Mouse (Mus musculus): ENCODE results near the gene Vwa3b. TPM values are rescaled to one million over a fixed set of nuclear protein-coding genes. Genes with fewer than 3 reads are reported as not detected.

The Vwa3b gene
- polyA plus RNA-seq, 1 experiment from 2014 or later, result 0.50 TPM

GRCm38 (mm10) chr1:37045472-37045871, 19.1 kb downstream of the Vwa3b start:
- ATAC-seq (ENCODE audit: insufficient number of reproducible peaks, insufficient read depth, low FRiP score, low read depth), result no peak
- no peaks in the 10 kb centered on the region for H3K4me1 ChIP-seq (ENCODE audit: control insufficient read depth in 2 of 2, insufficient read depth in 2 of 2, low read length in 2 of 2)
- 69% methylated on average over 5 of the region's 5 CpGs for WGBS

GRCm38 (mm10) chr1:37049159-37049558, 22.8 kb downstream of the Vwa3b start:
- no peak overlapping the region for H3K9ac ChIP-seq (ENCODE audit: low read length)
- no peak for ATAC-seq (ENCODE audit: insufficient number of reproducible peaks, insufficient read depth, low FRiP score, low read depth)
- no peak overlapping the region for H3K4me3 ChIP-seq (ENCODE audit: control insufficient read depth in 1 of 2, insufficient read depth in 1 of 2, low read depth in 1 of 2, low read length in 2 of 2)
- H3K36me3 ChIP-seq (ENCODE audit: control insufficient read depth, insufficient read depth, low read length), result no peaks in the 10 kb centered on the region
- H3K4me2 ChIP-seq (ENCODE audit: low read length), result no peak overlapping the region
- H3K27ac ChIP-seq (replicated peaks in 1 of 2; ENCODE audit: control insufficient read depth in 1 of 2, insufficient read depth in 1 of 2, low read depth in 2 of 2, low read length in 2 of 2), result no peak overlapping the region
- H3K9me3 ChIP-seq (ENCODE audit: control insufficient read depth, low read length), result peaks cover 6% of the 10 kb centered on the region; the same call in 1 of the 2 replicates
- WGBS, result 49% methylated on average over 4 of the region's 4 CpGs
- no peaks in the 10 kb centered on the region for H3K4me1 ChIP-seq (ENCODE audit: control insufficient read depth in 2 of 2, insufficient read depth in 2 of 2, low read length in 2 of 2)
- no peaks in the 10 kb centered on the region for H3K27me3 ChIP-seq (ENCODE audit: control insufficient read depth, insufficient read depth, low read length)

More at GRCm38 (mm10) chr1:37045472-37045871, 19.1 kb downstream of the Vwa3b start:
- Histone ChIP-seq H3K4me3 (ENCODE audit: control insufficient read depth in 1 of 2, insufficient read depth in 1 of 2, low read depth in 1 of 2, low read length in 2 of 2) (no peak overlapping the region), H3K36me3 (ENCODE audit: control insufficient read depth, insufficient read depth, low read length) (no peaks in the 10 kb centered on the region), H3K27ac (replicated peaks in 1 of 2; ENCODE audit: control insufficient read depth in 1 of 2, insufficient read depth in 1 of 2, low read depth in 2 of 2, low read length in 2 of 2) (no peak overlapping the region), H3K27me3 (ENCODE audit: control insufficient read depth, insufficient read depth, low read length) (no peaks in the 10 kb centered on the region), H3K9ac (ENCODE audit: low read length) (no peak overlapping the region), H3K9me3 (ENCODE audit: control insufficient read depth, low read length) (peaks cover 6% of the 10 kb centered on the region; the same call in 1 of the 2 replicates), H3K4me2 (ENCODE audit: low read length) (no peak overlapping the region)

DNA sequence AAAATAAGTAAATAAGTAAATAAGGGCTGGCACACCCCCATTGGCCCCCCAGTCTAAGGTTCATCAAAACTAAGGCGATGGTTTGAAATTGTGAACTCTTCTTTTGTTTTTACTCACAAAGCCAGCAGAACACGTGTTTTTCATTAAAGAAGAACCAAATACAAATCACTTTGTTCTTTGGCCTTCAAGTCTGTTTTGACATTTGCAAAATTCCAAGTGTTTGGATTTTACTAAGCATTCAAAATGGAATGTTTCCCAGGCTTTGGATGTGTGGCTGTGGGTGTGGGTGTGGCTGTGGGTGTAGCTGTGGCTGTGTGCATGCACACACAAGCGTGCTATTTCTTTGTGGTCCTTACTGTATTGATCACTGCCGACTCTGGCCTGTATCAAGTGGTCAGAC, 27.3 kb downstream of the Vwa3b start:
- H3K4me1 ChIP-seq (ENCODE audit: control insufficient read depth in 2 of 2, insufficient read depth in 2 of 2, low read length in 2 of 2), result no peaks in the 10 kb centered on the region
- no peak overlapping the region for H3K27ac ChIP-seq (replicated peaks in 1 of 2; ENCODE audit: control insufficient read depth in 1 of 2, insufficient read depth in 1 of 2, low read depth in 2 of 2, low read length in 2 of 2)
- no peak overlapping the region for H3K4me3 ChIP-seq (ENCODE audit: control insufficient read depth in 1 of 2, insufficient read depth in 1 of 2, low read depth in 1 of 2, low read length in 2 of 2)
- H3K9me3 ChIP-seq (ENCODE audit: control insufficient read depth, low read length), result no peaks in the 10 kb centered on the region
- no peak overlapping the region for H3K9ac ChIP-seq (ENCODE audit: low read length)
- no peak overlapping the region for H3K4me2 ChIP-seq (ENCODE audit: low read length)
- no peak for ATAC-seq (ENCODE audit: insufficient number of reproducible peaks, insufficient read depth, low FRiP score, low read depth)
- no peaks in the 10 kb centered on the region for H3K27me3 ChIP-seq (ENCODE audit: control insufficient read depth, insufficient read depth, low read length)
- no peaks in the 10 kb centered on the region for H3K36me3 ChIP-seq (ENCODE audit: control insufficient read depth, insufficient read depth, low read length)
- 76% methylated on average over 4 of the region's 4 CpGs for WGBS

- H3K4me1 ChIP-seq (ENCODE audit: control insufficient read depth in 2 of 2, insufficient read depth in 2 of 2, low read length in 2 of 2), result no peaks in the 10 kb centered on the region
- no peak overlapping the region for H3K9ac ChIP-seq (ENCODE audit: low read length)
- no peak overlapping the region for H3K4me2 ChIP-seq (ENCODE audit: low read length)
- WGBS, result 70% methylated on average over 6 of the region's 6 CpGs
- no peak overlapping the region for H3K27ac ChIP-seq (replicated peaks in 1 of 2; ENCODE audit: control insufficient read depth in 1 of 2, insufficient read depth in 1 of 2, low read depth in 2 of 2, low read length in 2 of 2)
- no peak overlapping the region for H3K4me3 ChIP-seq (ENCODE audit: control insufficient read depth in 1 of 2, insufficient read depth in 1 of 2, low read depth in 1 of 2, low read length in 2 of 2)
- ATAC-seq (ENCODE audit: insufficient number of reproducible peaks, insufficient read depth, low FRiP score, low read depth), result no peak
- no peaks in the 10 kb centered on the region for H3K9me3 ChIP-seq (ENCODE audit: control insufficient read depth, low read length)
- no peaks in the 10 kb centered on the region for H3K36me3 ChIP-seq (ENCODE audit: control insufficient read depth, insufficient read depth, low read length)
- no peaks in the 10 kb centered on the region for H3K27me3 ChIP-seq (ENCODE audit: control insufficient read depth, insufficient read depth, low read length)
Observed at GRCm38 (mm10) chr1:37056831-37057561, 30.6 kb downstream of the Vwa3b start.

GRCm38 (mm10) chr1:37060856-37061255, 34.5 kb downstream of the Vwa3b start:
- H3K36me3 ChIP-seq (ENCODE audit: control insufficient read depth, insufficient read depth, low read length), result no peaks in the 10 kb centered on the region
- 71% methylated on average over 5 of the region's 5 CpGs for WGBS
- no peak overlapping the region for H3K27ac ChIP-seq (replicated peaks in 1 of 2; ENCODE audit: control insufficient read depth in 1 of 2, insufficient read depth in 1 of 2, low read depth in 2 of 2, low read length in 2 of 2)
- no peak overlapping the region for H3K9ac ChIP-seq (ENCODE audit: low read length)
- no peak overlapping the region for H3K4me2 ChIP-seq (ENCODE audit: low read length)
- no peak for ATAC-seq (ENCODE audit: insufficient number of reproducible peaks, insufficient read depth, low FRiP score, low read depth)
- H3K4me1 ChIP-seq (ENCODE audit: control insufficient read depth in 2 of 2, insufficient read depth in 2 of 2, low read length in 2 of 2), result no peaks in the 10 kb centered on the region
- no peaks in the 10 kb centered on the region for H3K27me3 ChIP-seq (ENCODE audit: control insufficient read depth, insufficient read depth, low read length)
- H3K4me3 ChIP-seq (ENCODE audit: control insufficient read depth in 1 of 2, insufficient read depth in 1 of 2, low read depth in 1 of 2, low read length in 2 of 2), result no peak overlapping the region
- H3K9me3 ChIP-seq (ENCODE audit: control insufficient read depth, low read length), result no peaks in the 10 kb centered on the region

- whole genome bisulfite sequencing, result 74% methylated on average over 5 of the region's 5 CpGs
- ATAC-seq (ENCODE audit: insufficient number of reproducible peaks, insufficient read depth, low FRiP score, low read depth), result no peak
Observed at GRCm38 (mm10) chr1:37063053-37063452, 36.7 kb downstream of the Vwa3b start.

GRCm38 (mm10) chr1:37063841-37064240, 37.4 kb downstream of the Vwa3b start:
- Histone ChIP-seq H3K9me3 (ENCODE audit: control insufficient read depth, low read length) (no peaks in the 10 kb centered on the region), H3K4me3 (ENCODE audit: control insufficient read depth in 1 of 2, insufficient read depth in 1 of 2, low read depth in 1 of 2, low read length in 2 of 2) (no peak overlapping the region), H3K36me3 (ENCODE audit: control insufficient read depth, insufficient read depth, low read length) (no peaks in the 10 kb centered on the region), H3K9ac (ENCODE audit: low read length) (no peak overlapping the region), H3K27ac (replicated peaks in 1 of 2; ENCODE audit: control insufficient read depth in 1 of 2, insufficient read depth in 1 of 2, low read depth in 2 of 2, low read length in 2 of 2) (no peak overlapping the region), H3K27me3 (ENCODE audit: control insufficient read depth, insufficient read depth, low read length) (no peaks in the 10 kb centered on the region), H3K4me1 (ENCODE audit: control insufficient read depth in 2 of 2, insufficient read depth in 2 of 2, low read length in 2 of 2) (no peaks in the 10 kb centered on the region), H3K4me2 (ENCODE audit: low read length) (no peak overlapping the region)
- WGBS, result 75% methylated on average over 4 of the region's 4 CpGs
- no peak for ATAC-seq (ENCODE audit: insufficient number of reproducible peaks, insufficient read depth, low FRiP score, low read depth)

More at GRCm38 (mm10) chr1:37063053-37063452, 36.7 kb downstream of the Vwa3b start:
- no peaks in the 10 kb centered on the region for H3K36me3 ChIP-seq (ENCODE audit: control insufficient read depth, insufficient read depth, low read length)
- H3K4me1 ChIP-seq (ENCODE audit: control insufficient read depth in 2 of 2, insufficient read depth in 2 of 2, low read length in 2 of 2), result no peaks in the 10 kb centered on the region
- H3K27ac ChIP-seq (replicated peaks in 1 of 2; ENCODE audit: control insufficient read depth in 1 of 2, insufficient read depth in 1 of 2, low read depth in 2 of 2, low read length in 2 of 2), result no peak overlapping the region
- H3K9ac ChIP-seq (ENCODE audit: low read length), result no peak overlapping the region
- no peaks in the 10 kb centered on the region for H3K9me3 ChIP-seq (ENCODE audit: control insufficient read depth, low read length)
- H3K4me3 ChIP-seq (ENCODE audit: control insufficient read depth in 1 of 2, insufficient read depth in 1 of 2, low read depth in 1 of 2, low read length in 2 of 2), result no peak overlapping the region
- no peak overlapping the region for H3K4me2 ChIP-seq (ENCODE audit: low read length)
- H3K27me3 ChIP-seq (ENCODE audit: control insufficient read depth, insufficient read depth, low read length), result no peaks in the 10 kb centered on the region

Measured in heart, embryonic 14.5 days (tissue).